Mouse (Mus musculus) myocyte (in vitro differentiated cells): ENCODE measurements around the gene Pakap.

ENCODE experiments used
- MAX ChIP-seq: IDR thresholded peaks from one replicate; pipeline ENCODE4 v1.6.1; 2011; ENCODE audit warnings: low read depth, mild to moderate bottlenecking, control low read depth
- MYOD1 ChIP-seq, 3 experiments: IDR thresholded peaks; one replicate each; pipeline ENCODE4 v1.6.1; 2011; ENCODE audit warnings: control low read depth in 2 of 3, low read depth in 2 of 3, mild to moderate bottlenecking in 2 of 3, moderate library complexity in 1 of 3; ENCODE audit not compliant: insufficient read length in 2 of 3, control insufficient read depth in 1 of 3
- POLR2A ChIP-seq: IDR thresholded peaks from one replicate; pipeline ENCODE4 v1.6.1; 2011; ENCODE audit warnings: low read depth, mild to moderate bottlenecking, control low read depth, moderate library complexity; ENCODE audit not compliant: insufficient read length
- USF1 ChIP-seq: IDR thresholded peaks from one replicate; pipeline ENCODE4 v1.6.1; 2011; ENCODE audit warnings: low read depth, mild to moderate bottlenecking, control low read depth, moderate library complexity

DNA sequence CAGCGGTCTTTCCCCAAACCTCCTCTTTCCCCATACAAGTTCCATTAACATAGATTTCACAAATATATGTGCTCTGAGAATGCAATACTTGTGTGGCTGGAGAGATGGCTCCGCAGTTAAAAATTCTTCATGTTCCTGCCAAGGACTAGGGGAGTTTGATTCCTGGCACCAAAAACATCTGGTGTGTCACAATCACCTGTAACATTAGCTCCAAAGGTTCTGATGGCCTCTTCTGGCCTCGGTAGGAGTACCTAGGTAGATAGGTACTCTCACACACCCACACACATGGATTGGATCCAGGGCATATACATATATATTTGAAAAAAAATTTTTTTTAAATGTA, 318.9 kb downstream of the Pakap start:
- TF ChIP-seq POLR2A (no peak), USF1 (no peak), MAX (no peak), MYOD1 (IDR thresholded peaks at IDR 0.05; ENCODE audit: control insufficient read depth in 1 of 3, insufficient read length in 2 of 3, low read depth in 2 of 3) (no peak)
